Mouse (Mus musculus) forebrain, embryonic 14.5 days (tissue): ENCODE results near the gene Swsap1. TPM values are rescaled to one million over a fixed set of nuclear protein-coding genes. Genes with fewer than 3 reads are reported as not detected.

Source experiments
- ATAC-seq: fragments of 200-750 bp; cut with Nextera tagmentation; 2 replicates; pipeline ENCODE4 v1.8.0; 2017; ENCODE audit warnings: mild to moderate bottlenecking, moderate library complexity
- DNase-seq: peaks from one replicate; pipeline ENCODE4 v3.0.0-alpha.2; 2015; ENCODE audit warnings: low spot score
- H3K27ac ChIP-seq: fragments of 300-500 bp; sonication (generic); 2 replicates; pipeline ENCODE4 v1.5.1; 2014; ENCODE audit warnings: low read depth, mild to moderate bottlenecking, control low read depth, low read length, moderate library complexity
- H3K27me3 ChIP-seq: fragments of 300-500 bp; sonication (generic); replicated peaks from 2 replicates; pipeline ENCODE4 v1.6.1; 2014; ENCODE audit warnings: low read length, control low read depth, mixed read lengths; ENCODE audit not compliant: control insufficient read depth, insufficient read depth
- H3K36me3 ChIP-seq: fragments of 300-500 bp; sonication (generic); 2 replicates; pipeline ENCODE4 v1.6.1; 2014; ENCODE audit warnings: low read length, control low read depth; ENCODE audit not compliant: control insufficient read depth, insufficient read depth
- H3K4me1 ChIP-seq: fragments of 300-500 bp; sonication (generic); 2 replicates; pipeline ENCODE4 v1.6.1; 2014; ENCODE audit warnings: antibody characterized with exemption, low read length, control low read depth; ENCODE audit not compliant: control insufficient read depth, insufficient read depth
- H3K4me2 ChIP-seq: fragments of 300-500 bp; sonication (generic); 2 replicates; pipeline ENCODE4 v1.6.1; 2014; ENCODE audit warnings: mild to moderate bottlenecking, control low read depth, low read length
- H3K4me3 ChIP-seq: fragments of 300-500 bp; sonication (generic); 2 replicates; pipeline ENCODE4 v1.5.1; 2014; ENCODE audit warnings: low read depth, low read length, control low read depth
- H3K9ac ChIP-seq: fragments of 300-500 bp; sonication (generic); 2 replicates; pipeline ENCODE4 v1.6.1; 2014; ENCODE audit warnings: mild to moderate bottlenecking, low read length, control low read depth, moderate library complexity
- H3K9me3 ChIP-seq: fragments of 300-500 bp; sonication (generic); replicated peaks from 2 replicates; pipeline ENCODE4 v1.6.1; 2016; ENCODE audit warnings: low read length, control low read depth, mixed read lengths; ENCODE audit not compliant: control insufficient read depth
- WGBS: fragments of 180-500 bp; shearing (Covaris S2); extraction: QIAGEN DNeasy Blood & Tissue Kit; methylation state at CpG from one replicate; pipeline ENCODE4 v1.1.7; 2014; 5-methylcytosine and 5-hydroxymethylcytosine counted together
- polyA plus RNA-seq: library from polyadenylated mRNA; unstranded; fragments of >200 nt; fragmentation: Nextera tagmentation; extraction: Ambion mirVana; gene quantifications from 2 replicates; pipeline ENCODE4 v1.2.1, GENCODE M21; 2014

Gene Swsap1
- polyA plus RNA-seq, 1 experiment from 2014 or later = 23.6 TPM

DNA sequence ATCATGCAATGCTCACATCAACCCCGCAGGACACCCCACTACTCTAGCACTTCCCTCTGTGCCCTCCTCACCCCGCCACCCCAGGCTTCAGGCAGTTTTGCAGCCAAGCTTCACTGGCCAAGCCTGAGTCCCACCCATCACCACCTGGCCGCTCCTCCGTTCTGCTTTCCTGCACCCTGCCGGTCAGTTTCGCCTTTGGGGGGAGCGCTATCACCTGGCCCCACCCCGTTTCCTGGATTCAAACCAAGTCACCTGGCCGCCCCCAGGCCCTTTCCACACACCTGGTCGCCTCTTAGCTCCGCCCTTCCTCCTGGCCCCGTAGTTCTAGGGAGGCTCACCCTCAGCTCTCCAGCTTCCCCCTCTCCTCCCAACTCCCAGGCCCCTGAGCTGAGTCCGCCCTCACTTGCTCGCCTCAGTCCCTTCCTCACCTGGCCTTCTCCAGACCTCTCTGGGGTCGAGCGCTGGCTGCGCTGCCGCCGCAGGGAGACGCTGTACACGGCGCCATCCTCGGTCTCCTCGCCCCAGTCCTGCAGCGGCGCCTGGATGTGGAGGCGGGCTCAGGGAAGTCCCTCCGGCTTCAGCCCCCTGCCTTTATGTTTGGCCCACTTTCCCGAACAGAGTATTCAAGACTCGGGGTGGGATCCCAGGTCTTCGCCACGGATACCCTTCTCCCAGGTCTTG lies 33.0 kb downstream of the Swsap1 start:
- Histone ChIP-seq H3K4me2 (peak overlapping the region; percentile 47), H3K9ac (peak overlapping the region; percentile 46), H3K4me3 (peak overlapping the region; percentile 24), H3K36me3 (no peaks in the 10 kb centered on the region), H3K27ac (no peak overlapping the region), H3K27me3 (peaks cover 53% of the 10 kb centered on the region), H3K4me1 (peaks cover 11% of the 10 kb centered on the region), H3K9me3 (no peaks in the 10 kb centered on the region)
- peak; percentile 37; the same call in 1 of the 2 replicates for ATAC-seq
- WGBS = under 1% methylated on average over 32 of the region's 32 CpGs
- no peak for DNase-seq

DNA sequence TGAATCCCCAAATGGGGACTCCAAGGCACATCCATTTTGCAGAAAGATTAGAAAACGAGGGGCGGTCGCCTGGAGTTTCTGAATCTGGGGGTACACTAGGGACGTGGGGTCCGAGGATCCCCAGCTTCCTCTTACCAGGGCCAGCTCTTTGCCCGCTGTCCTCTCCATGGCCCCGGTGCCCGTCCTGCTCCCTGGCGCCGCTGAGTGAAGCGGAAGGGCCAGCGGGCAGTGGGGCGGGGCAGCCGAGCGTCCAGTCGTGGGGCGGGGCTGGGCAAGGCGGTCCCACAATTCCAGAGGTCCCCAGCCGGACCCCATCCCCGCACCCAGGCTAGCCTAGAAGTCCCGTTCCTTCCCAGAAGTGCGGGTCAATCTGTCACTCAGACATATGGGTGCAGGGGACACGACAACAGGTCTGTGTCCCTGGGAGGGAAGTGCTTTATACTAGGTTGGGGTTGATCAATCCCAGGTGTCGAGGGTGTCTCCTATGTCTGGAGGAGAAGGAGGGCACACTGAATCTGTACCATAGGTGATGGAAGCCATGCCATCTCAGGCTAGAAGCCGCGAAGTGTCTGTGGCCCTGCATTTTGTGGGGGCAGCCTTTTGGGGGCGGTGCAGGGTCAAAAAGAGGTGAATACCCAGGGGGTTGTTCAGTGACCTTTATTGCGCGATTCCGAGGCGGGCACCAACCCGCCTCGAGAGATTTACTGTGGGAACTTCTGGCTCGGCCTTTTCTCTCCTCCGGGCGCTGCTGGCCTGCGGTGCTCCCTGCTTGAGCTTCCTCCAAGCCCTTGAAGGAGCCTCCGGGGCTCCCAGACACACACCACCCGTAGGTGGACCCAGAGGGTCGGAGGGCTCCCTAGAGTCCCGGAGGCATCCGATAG lies 33.9 kb downstream of the Swsap1 start, which contains the start of gene Rgl3:
Rgl3 (minus strand) TSS at position 217 of the 881 bp plus-strand sequence.
- Histone ChIP-seq H3K9ac (peak within 1 kb of the TSS; percentile 46), H3K9me3 (no peaks in the 10 kb centered on the region), H3K4me2 (peak within 1 kb of the TSS; percentile 47), H3K27me3 (peaks cover 53% of the 10 kb centered on the region), H3K4me3 (peak within 1 kb of the TSS; percentile 24), H3K27ac (no peak within 1 kb of the TSS), H3K4me1 (peaks cover 11% of the 10 kb centered on the region), H3K36me3 (no peaks in the 10 kb centered on the region)
- ATAC-seq (0 out of 2 replicates have a peak, but pooled peaks have one; percentile 14), DNase-seq (no peak)
- under 1% methylated on average over 42 of the region's 42 CpGs for WGBS

DNA sequence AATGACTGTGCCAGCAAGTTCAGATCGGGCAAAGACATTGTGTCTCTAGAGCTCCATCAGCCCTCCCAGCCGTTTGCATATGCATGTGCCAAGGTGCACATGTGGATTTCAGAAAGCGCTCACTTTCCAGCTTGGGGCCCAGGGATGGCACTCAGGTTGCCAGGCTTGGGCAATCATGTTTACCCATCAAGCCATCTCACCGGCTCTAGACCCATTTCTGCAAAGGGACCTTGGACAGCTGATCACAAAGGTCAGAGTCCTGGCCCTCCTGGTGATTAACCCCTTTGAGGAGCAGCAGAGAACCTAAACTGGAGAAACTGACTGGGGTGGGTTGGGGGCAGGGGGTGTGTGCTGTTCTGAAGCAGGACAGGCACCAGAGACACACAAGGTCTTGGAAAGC lies 36.7 kb downstream of the Swsap1 start:
- peaks cover 11% of the 10 kb centered on the region for H3K4me1 ChIP-seq
- DNase-seq = no peak
- H3K9me3 ChIP-seq = no peaks in the 10 kb centered on the region
- no peaks in the 10 kb centered on the region for H3K36me3 ChIP-seq
- H3K4me3 ChIP-seq = no peak overlapping the region
- WGBS = 84% methylated on average over 4 of the region's 4 CpGs
- ATAC-seq = no peak
- peaks cover 45% of the 10 kb centered on the region for H3K27me3 ChIP-seq
- H3K9ac ChIP-seq = no peak overlapping the region
- H3K4me2 ChIP-seq = no peak overlapping the region
- H3K27ac ChIP-seq = no peak overlapping the region

DNA sequence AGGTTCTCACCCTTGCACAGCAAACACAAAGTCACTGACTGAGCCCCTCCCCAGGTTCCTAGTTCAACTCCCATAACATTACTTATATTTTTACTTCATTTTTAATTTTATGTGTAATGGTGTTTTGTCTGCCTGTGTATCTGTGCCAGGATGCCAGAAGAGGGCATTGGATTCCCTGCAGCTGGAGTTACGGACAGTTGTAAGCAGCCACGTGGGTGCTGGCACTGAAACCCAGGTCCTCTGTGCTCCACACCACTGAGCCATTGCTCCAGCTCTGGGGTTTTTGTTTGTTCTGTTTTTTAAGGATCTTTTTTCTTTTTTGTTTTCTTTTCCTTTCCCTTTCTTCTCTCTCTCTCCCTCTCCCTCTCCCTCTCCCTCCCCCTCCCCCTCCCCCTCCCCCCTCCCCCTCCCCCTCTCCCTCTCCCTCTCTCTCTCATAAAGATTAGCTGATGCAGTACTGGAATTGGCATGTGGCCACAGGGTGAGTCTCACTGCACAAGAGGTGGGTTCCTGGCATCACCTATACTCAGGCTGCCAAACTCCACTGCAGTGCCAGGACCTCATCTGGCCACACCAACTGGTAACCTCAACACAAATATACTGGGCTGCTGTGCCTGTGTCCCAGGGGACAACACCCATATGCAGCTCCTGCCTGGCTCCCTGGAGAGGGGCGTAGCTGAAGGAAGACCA lies 40.8 kb downstream of the Swsap1 start:
- 81% methylated on average over 3 of the region's 3 CpGs for WGBS
- peaks cover 5% of the 10 kb centered on the region; the same call in 1 of the 2 replicates for H3K27me3 ChIP-seq

DNA sequence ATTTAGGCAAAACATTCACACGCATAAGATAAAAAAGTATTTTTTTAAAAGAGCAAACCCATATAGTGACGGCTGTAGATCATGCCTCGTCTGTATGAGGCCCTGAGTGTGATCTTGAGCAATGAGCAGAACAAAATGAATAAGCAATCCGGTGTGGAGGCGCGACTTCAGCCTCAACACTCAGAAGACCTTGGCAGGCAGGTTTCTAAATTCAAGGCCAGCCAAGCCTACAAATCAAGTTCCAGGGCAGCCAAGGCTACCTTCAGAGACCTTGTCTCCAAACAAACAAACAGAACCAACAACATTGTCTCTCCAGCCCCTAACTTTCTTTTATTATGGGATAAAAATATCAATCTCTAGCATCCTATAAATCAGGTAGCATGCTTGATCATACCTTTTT lies 44.7 kb downstream of the Swsap1 start:
- Histone ChIP-seq H3K27ac (no peak overlapping the region), H3K4me3 (no peak overlapping the region), H3K36me3 (peaks cover 13% of the 10 kb centered on the region), H3K9ac (no peak overlapping the region), H3K9me3 (no peaks in the 10 kb centered on the region), H3K27me3 (no peaks in the 10 kb centered on the region), H3K4me1 (peaks cover 10% of the 10 kb centered on the region), H3K4me2 (no peak overlapping the region)
- ATAC-seq (no peak), DNase-seq (no peak)
- WGBS = 88% methylated on average over 6 of the region's 6 CpGs

More for the DNA sequence above, 40.8 kb downstream of the Swsap1 start:
- Histone ChIP-seq H3K9ac (no peak overlapping the region), H3K4me2 (no peak overlapping the region), H3K4me3 (no peak overlapping the region), H3K36me3 (no peaks in the 10 kb centered on the region), H3K9me3 (no peaks in the 10 kb centered on the region), H3K4me1 (no peaks in the 10 kb centered on the region), H3K27ac (no peak overlapping the region)
- ATAC-seq = no peak
- DNase-seq = no peak

DNA sequence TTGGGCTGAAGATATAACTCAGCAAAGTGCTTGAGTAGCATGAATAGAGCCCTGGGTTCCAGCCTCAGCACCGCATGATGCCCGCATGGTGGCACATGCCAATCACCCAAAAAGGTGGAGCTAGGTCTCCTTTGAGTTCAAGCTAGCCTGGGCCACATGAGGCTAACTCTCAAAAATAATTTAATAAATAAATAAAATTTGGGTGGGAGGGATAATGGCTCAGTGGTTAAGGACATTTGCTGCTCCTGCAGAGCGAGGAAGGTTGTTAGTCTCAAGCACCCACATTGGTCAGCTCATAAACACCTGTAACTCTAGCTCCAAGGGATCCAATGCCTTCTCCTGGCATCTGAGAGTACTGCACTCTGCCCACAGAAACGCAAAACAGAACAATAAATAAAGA lies 46.1 kb downstream of the Swsap1 start:
- H3K36me3 ChIP-seq = peaks cover 26% of the 10 kb centered on the region
- no peak overlapping the region for H3K4me3 ChIP-seq
- H3K4me1 ChIP-seq = peaks cover 10% of the 10 kb centered on the region
- ATAC-seq (no peak), DNase-seq (no peak)
- WGBS = 80% methylated on average over 4 of the region's 4 CpGs
- H3K27me3 ChIP-seq = no peaks in the 10 kb centered on the region
- peak overlapping the region; percentile 53; the same call in 1 of the 2 replicates for H3K4me2 ChIP-seq
- no peak overlapping the region for H3K27ac ChIP-seq
- H3K9me3 ChIP-seq = no peaks in the 10 kb centered on the region
- no peak overlapping the region for H3K9ac ChIP-seq

DNA sequence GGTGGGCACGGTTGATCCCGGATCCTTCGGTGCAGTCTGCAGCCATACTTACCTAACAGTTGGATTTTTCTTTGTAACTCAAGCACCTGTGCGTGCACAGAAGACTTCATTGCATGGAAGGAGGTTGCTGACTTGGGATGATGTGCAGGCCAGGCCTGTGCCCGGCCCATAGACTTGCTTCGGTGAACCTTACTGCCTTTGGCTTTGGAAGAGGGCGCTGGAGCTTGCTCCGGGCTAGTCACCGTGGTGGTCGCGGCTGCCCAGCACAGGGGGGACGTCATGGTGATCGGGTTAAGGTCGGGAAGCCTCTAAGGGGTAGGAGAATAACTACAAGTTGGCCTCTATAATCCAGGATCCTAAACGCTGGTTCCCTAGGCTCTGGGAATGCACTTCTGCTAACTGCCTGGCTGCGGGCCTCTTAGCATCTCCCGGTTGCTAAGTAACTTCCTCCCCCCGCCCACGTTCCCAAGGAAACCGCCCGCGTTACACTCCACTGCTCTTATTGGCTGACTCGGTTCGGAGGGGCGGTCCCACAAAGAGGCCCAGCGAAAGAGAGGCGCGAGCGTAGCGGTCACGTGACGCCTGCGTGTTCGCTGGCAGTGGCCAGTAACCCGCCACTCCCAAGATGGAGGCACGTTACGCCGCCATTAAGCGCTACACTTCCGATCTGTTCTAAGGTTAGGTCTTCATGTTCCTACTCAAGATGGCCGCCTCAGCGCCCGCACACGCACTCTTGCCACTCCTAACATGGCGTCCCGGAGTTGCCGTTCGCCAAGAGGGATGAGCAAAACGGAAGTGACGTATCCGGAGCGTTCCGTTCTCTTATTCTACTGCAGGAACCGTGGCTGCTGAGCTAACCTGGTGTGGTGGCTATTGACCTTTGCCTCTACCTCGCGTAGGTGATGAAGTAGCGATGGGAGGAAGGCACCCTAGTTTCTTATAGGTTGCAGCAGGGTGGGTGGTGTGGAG lies 46.9 kb downstream of the Swsap1 start, which contains the start of the genes Ccdc151 and Prkcsh:
Ccdc151 (minus strand) TSS at position 441 of the 969 bp plus-strand sequence.
Prkcsh (plus strand) TSS at position 613 of the 969 bp plus-strand sequence.
- H3K9me3 ChIP-seq = no peaks in the 10 kb centered on the region
- peaks cover 34% of the 10 kb centered on the region for H3K36me3 ChIP-seq
- WGBS = 5% methylated on average over 57 of the region's 57 CpGs
- peaks cover 10% of the 10 kb centered on the region for H3K4me1 ChIP-seq
- peak within 1 kb of the TSS; percentile 59 for H3K4me3 ChIP-seq
- H3K4me2 ChIP-seq = peak within 1 kb of the TSS; percentile 65
- H3K27ac ChIP-seq = peak within 1 kb of the TSS; percentile 34; the same call in 1 of the 2 replicates
- ATAC-seq (peak; percentile 99), DNase-seq (peak; percentile 100)
- no peaks in the 10 kb centered on the region for H3K27me3 ChIP-seq
- peak within 1 kb of the TSS; percentile 66 for H3K9ac ChIP-seq
